13 mouse cellular contexts compared by ENCODE assay signal in genomic region chr9:71062301-71062700, GRCm38 (mm10).
DNase-seq lines count a peak whose midpoint lies in the region.
"Had no signal": no experiment of that assay in that cellular context is flagged by ENCODE, and none has a peak within 500 bp of the region (broad histone marks: within the 10 kb centered on the region; RNA-seq: fewer than 3 reads in every experiment).

No protein-coding gene starts in this region.

- DNase-seq in heart, adult 11 months, result peak; percentile 92
- DNase-seq in heart, postnatal 4 days, result no peak
- DNase-seq in lung, postnatal 36 days, result peak; percentile 39
- DNase-seq in lung, postnatal 25 days (ENCODE audit: low spot score), result no peak
- DNase-seq in adrenal gland, postnatal 14 days, result peak; percentile 69
- peak; percentile 34 for DNase-seq in skeletal muscle tissue, adult 2 months (ENCODE audit: low read depth, low spot score)
- no peak for DNase-seq in right cerebral cortex, adult 18-20 months
- DNase-seq: gastrocnemius, postnatal 36 days; kidney, adult 8-10 months; kidney, postnatal 36 days; left cerebral cortex, postnatal 4 days; liver, embryonic 13.5 days; thymus, postnatal 4 days had no signal

Comparison
In these comparisons a context has a peak if more than half of its experiments do, and no peak if none do; other contexts are left out.
1. DNase-seq: peak in heart, adult 11 months (single experiment), lung, postnatal 36 days (single experiment), adrenal gland, postnatal 14 days (single experiment) and skeletal muscle tissue, adult 2 months (single experiment); none in heart, postnatal 4 days (single experiment), lung, postnatal 25 days (single experiment) and right cerebral cortex, adult 18-20 months (single experiment).